Mouse (Mus musculus): Measurements from ENCODE around the gene March6. TPM values are rescaled to one million over a fixed set of nuclear protein-coding genes. Genes with fewer than 3 reads are reported as not detected.

March6 gene
- polyA plus RNA-seq, 1 experiment: 26.7 TPM

GRCm38 (mm10) chr15:31453098-31453916 lies 77.5 kb downstream of the March6 start, which contains the start of gene Ropn1l:
TSS of gene Ropn1l (minus strand) at chr15:31453737.
- H3K4me3 ChIP-seq (ENCODE audit: control insufficient read depth, low read depth, low read length): peak within 1 kb of the TSS; percentile 98
- H3K36me3 ChIP-seq (ENCODE audit: control insufficient read depth, insufficient read depth, low read length): peaks cover 3% of the 10 kb centered on the region
- no peak for TF ChIP-seq CTCF (IDR thresholded peaks at IDR 0.05; ENCODE audit: control insufficient read depth, insufficient read depth, insufficient replicate concordance, low read depth, low read length)
- TF ChIP-seq POLR2A (IDR thresholded peaks at IDR 0.05; ENCODE audit: control insufficient read depth, low read depth, low read length): peak; percentile 99
- no peaks in the 10 kb centered on the region for H3K27me3 ChIP-seq (ENCODE audit: control insufficient read depth, insufficient read depth, low read length)
- no peaks in the 10 kb centered on the region for H3K4me1 ChIP-seq (ENCODE audit: control insufficient read depth, insufficient read depth, low read length)
- peak within 1 kb of the TSS; percentile 100 for H3K27ac ChIP-seq (ENCODE audit: control insufficient read depth, insufficient read depth, low read depth, low read length)

DNA sequence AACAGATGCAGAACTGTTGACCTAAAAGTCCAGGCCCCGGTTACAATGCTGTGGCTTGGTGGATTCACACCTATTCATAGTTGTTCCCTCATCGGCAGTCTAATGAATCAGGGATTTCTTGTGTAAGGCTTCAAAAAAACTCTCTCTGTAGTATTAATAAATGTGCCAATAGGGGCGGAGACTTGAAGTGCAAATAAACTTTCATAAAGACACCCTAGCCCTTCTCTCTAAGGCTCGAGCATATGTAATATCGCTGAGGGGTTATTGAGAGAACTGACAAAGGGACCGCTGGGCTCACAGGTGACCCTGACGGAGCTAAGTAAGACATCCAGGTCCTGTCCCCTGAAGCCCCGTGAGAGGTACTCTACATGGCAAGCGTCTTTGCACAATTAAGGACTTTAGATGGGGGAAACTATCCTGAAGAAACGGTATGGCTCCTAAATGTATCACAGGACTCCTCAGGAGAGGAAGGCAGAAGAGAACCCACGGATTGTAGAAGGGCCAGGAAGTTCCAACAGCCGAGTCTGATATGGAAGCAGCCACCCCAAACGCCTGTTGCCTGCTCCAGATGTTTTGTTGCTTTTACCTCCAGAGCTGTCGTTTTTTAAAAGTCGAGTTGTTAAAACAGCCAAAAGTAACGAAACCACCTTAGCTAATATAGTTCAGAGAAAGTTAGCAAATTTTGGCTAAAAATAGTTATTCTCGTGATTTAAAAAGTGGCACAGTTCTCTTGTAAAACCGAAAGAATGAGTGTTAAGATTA lies 78.3 kb downstream of the March6 start:
- no peak; the same call in 1 of the 2 replicates for TF ChIP-seq POLR2A (IDR thresholded peaks at IDR 0.05; ENCODE audit: control insufficient read depth, low read depth, low read length)
- no peak for TF ChIP-seq CTCF (IDR thresholded peaks at IDR 0.05; ENCODE audit: control insufficient read depth, insufficient read depth, insufficient replicate concordance, low read depth, low read length)
- Histone ChIP-seq H3K4me3 (ENCODE audit: control insufficient read depth, low read depth, low read length) (peak overlapping the region; percentile 98), H3K36me3 (ENCODE audit: control insufficient read depth, insufficient read depth, low read length) (peaks cover 1% of the 10 kb centered on the region; the same call in 1 of the 2 replicates), H3K4me1 (ENCODE audit: control insufficient read depth, insufficient read depth, low read length) (no peaks in the 10 kb centered on the region), H3K27me3 (ENCODE audit: control insufficient read depth, insufficient read depth, low read length) (no peaks in the 10 kb centered on the region), H3K27ac (ENCODE audit: control insufficient read depth, insufficient read depth, low read depth, low read length) (peak overlapping the region; percentile 100)

DNA sequence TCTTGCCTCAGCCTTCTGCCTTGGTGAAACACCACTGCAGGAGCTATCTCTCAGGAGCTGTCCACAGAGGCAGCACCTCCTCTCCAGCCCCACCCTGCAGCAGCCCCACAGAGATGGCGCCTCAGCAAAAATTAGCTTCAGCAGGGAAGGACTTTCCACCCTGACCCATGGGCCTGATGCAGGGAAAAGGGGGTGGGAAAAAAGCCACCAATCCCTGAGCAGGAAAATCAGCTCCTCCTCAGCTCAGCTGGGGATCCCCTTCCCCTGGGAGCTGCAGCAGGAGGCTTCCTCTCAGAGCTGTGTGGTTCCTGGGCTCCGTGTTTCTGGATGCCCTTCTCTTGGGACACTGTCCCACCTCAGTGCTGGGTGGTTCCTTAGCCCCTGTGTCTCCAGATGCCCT lies 81.1 kb downstream of the March6 start:
- Histone ChIP-seq H3K4me3 (ENCODE audit: control insufficient read depth, low read depth, low read length) (peak overlapping the region; percentile 70), H3K27ac (ENCODE audit: control insufficient read depth, insufficient read depth, low read depth, low read length) (no peak overlapping the region), H3K4me1 (ENCODE audit: control insufficient read depth, insufficient read depth, low read length) (no peaks in the 10 kb centered on the region), H3K36me3 (ENCODE audit: control insufficient read depth, insufficient read depth, low read length) (peaks cover 1% of the 10 kb centered on the region; the same call in 1 of the 2 replicates), H3K27me3 (ENCODE audit: control insufficient read depth, insufficient read depth, low read length) (no peaks in the 10 kb centered on the region)
- no peak for TF ChIP-seq CTCF (IDR thresholded peaks at IDR 0.05; ENCODE audit: control insufficient read depth, insufficient read depth, insufficient replicate concordance, low read depth, low read length)
- no peak for TF ChIP-seq POLR2A (IDR thresholded peaks at IDR 0.05; ENCODE audit: control insufficient read depth, low read depth, low read length)

GRCm38 (mm10) chr15:31447121-31447520 lies 83.7 kb downstream of the March6 start:
- H3K27me3 ChIP-seq (ENCODE audit: control insufficient read depth, insufficient read depth, low read length): no peaks in the 10 kb centered on the region
- H3K4me1 ChIP-seq (ENCODE audit: control insufficient read depth, insufficient read depth, low read length): no peaks in the 10 kb centered on the region; the same call in 1 of the 2 replicates
- H3K4me3 ChIP-seq (ENCODE audit: control insufficient read depth, low read depth, low read length): peak overlapping the region; percentile 4; the same call in 1 of the 2 replicates
- H3K27ac ChIP-seq (ENCODE audit: control insufficient read depth, insufficient read depth, low read depth, low read length): no peak overlapping the region
- 0 out of 2 replicates have a peak, but pooled peaks cover 1% of the 10 kb centered on the region for H3K36me3 ChIP-seq (ENCODE audit: control insufficient read depth, insufficient read depth, low read length)
- TF ChIP-seq CTCF (IDR thresholded peaks at IDR 0.05; ENCODE audit: control insufficient read depth, insufficient read depth, insufficient replicate concordance, low read depth, low read length) (no peak), POLR2A (IDR thresholded peaks at IDR 0.05; ENCODE audit: control insufficient read depth, low read depth, low read length) (no peak)

GRCm38 (mm10) chr15:31442698-31443097 lies 88.2 kb downstream of the March6 start:
- Histone ChIP-seq H3K4me3 (ENCODE audit: control insufficient read depth, low read depth, low read length) (no peak overlapping the region), H3K27me3 (ENCODE audit: control insufficient read depth, insufficient read depth, low read length) (no peaks in the 10 kb centered on the region), H3K4me1 (ENCODE audit: control insufficient read depth, insufficient read depth, low read length) (peaks cover 2% of the 10 kb centered on the region), H3K27ac (ENCODE audit: control insufficient read depth, insufficient read depth, low read depth, low read length) (no peak overlapping the region), H3K36me3 (ENCODE audit: control insufficient read depth, insufficient read depth, low read length) (no peaks in the 10 kb centered on the region)
- TF ChIP-seq CTCF (IDR thresholded peaks at IDR 0.05; ENCODE audit: control insufficient read depth, insufficient read depth, insufficient replicate concordance, low read depth, low read length): no peak
- no peak for TF ChIP-seq POLR2A (IDR thresholded peaks at IDR 0.05; ENCODE audit: control insufficient read depth, low read depth, low read length)

DNA sequence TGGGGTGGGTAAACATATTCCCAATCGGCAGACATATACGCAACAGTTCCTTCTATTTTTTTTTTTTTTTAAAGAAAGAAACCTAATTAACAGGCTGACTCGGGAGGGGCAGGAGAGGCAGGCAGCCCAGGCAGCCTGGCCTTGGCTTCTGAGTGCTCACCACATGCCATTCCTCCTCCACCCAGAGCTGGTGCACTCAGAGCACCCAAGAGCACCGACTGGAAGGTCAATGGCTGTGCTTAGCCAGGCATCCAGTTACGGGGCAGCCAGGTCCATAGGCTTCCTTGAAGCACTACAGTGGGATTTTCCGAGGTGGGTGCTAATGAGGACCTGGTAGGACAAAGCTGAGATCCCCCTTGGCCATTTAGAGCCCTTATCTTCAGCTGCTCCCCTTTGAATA lies 88.9 kb downstream of the March6 start:
- Histone ChIP-seq H3K27me3 (ENCODE audit: control insufficient read depth, insufficient read depth, low read length) (no peaks in the 10 kb centered on the region), H3K4me1 (ENCODE audit: control insufficient read depth, insufficient read depth, low read length) (peaks cover 2% of the 10 kb centered on the region), H3K36me3 (ENCODE audit: control insufficient read depth, insufficient read depth, low read length) (no peaks in the 10 kb centered on the region), H3K27ac (ENCODE audit: control insufficient read depth, insufficient read depth, low read depth, low read length) (no peak overlapping the region), H3K4me3 (ENCODE audit: control insufficient read depth, low read depth, low read length) (no peak overlapping the region)
- TF ChIP-seq CTCF (IDR thresholded peaks at IDR 0.05; ENCODE audit: control insufficient read depth, insufficient read depth, insufficient replicate concordance, low read depth, low read length): no peak
- TF ChIP-seq POLR2A (IDR thresholded peaks at IDR 0.05; ENCODE audit: control insufficient read depth, low read depth, low read length): no peak

DNA sequence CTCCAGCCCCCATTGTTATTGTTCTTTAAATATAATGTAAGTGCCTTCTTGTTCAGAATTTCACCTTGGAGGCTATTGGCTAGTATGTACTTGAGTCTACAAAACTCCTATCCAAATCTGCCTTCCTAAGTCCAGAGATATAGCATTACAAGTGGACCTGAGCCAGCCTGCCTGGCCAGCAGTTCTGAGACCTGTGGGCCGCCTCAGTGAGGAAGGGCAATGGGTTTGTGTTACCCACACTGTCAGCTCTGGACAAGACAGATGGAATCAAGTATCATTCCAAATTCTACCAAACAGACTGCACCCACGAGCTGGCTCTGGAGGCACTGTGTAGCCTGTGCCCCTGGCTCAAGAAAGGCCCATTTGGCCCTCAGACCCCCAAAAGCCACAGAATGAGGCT lies 94.0 kb downstream of the March6 start:
- H3K27me3 ChIP-seq (ENCODE audit: control insufficient read depth, insufficient read depth, low read length): no peaks in the 10 kb centered on the region
- no peaks in the 10 kb centered on the region for H3K36me3 ChIP-seq (ENCODE audit: control insufficient read depth, insufficient read depth, low read length)
- no peak; the same call in 1 of the 2 replicates for TF ChIP-seq POLR2A (IDR thresholded peaks at IDR 0.05; ENCODE audit: control insufficient read depth, low read depth, low read length)
- H3K27ac ChIP-seq (ENCODE audit: control insufficient read depth, insufficient read depth, low read depth, low read length): no peak overlapping the region
- H3K4me3 ChIP-seq (ENCODE audit: control insufficient read depth, low read depth, low read length): no peak overlapping the region
- peaks cover 2% of the 10 kb centered on the region; the same call in 1 of the 2 replicates for H3K4me1 ChIP-seq (ENCODE audit: control insufficient read depth, insufficient read depth, low read length)

Measured in testis, adult 2 months (tissue).